Mouse (Mus musculus) neural tube, embryonic 12.5 days (tissue): Measurements from ENCODE around the gene Rnf19b. TPM values are rescaled to one million over a fixed set of nuclear protein-coding genes. Genes with fewer than 3 reads are reported as not detected.
A peak's percentile ranks its signal among the peaks of the same experiment; 100 is the strongest.

ENCODE experiments used
- ATAC-seq: fragments of 200-750 bp; cut with Nextera tagmentation; 2 replicates; pipeline ENCODE4 v1.8.0; 2017; ENCODE audit warnings: low read depth, mild to moderate bottlenecking, moderate TSS enrichment, moderate library complexity; ENCODE audit not compliant: low FRiP score
- H3K27ac ChIP-seq: fragments of 300-500 bp; sonication (generic); 2 replicates; pipeline ENCODE4 v1.5.1; 2016
- H3K27me3 ChIP-seq: fragments of 300-500 bp; sonication (generic); replicated peaks from 2 replicates; pipeline ENCODE4 v1.6.1; 2016; ENCODE audit warnings: mild to moderate bottlenecking
- H3K36me3 ChIP-seq: fragments of 300-500 bp; sonication (generic); 2 replicates; pipeline ENCODE4 v1.6.1; 2016; ENCODE audit warnings: mild to moderate bottlenecking
- H3K4me1 ChIP-seq: fragments of 300-500 bp; sonication (generic); 2 replicates; pipeline ENCODE4 v1.6.1; 2016
- H3K4me2 ChIP-seq: fragments of 300-500 bp; sonication (generic); replicated peaks from 2 replicates; pipeline ENCODE4 v1.6.1; 2016; ENCODE audit warnings: mild to moderate bottlenecking
- H3K4me3 ChIP-seq: fragments of 300-500 bp; sonication (generic); 2 replicates; pipeline ENCODE4 v1.5.1; 2016
- H3K9ac ChIP-seq: fragments of 300-500 bp; sonication (generic); 2 replicates; pipeline ENCODE4 v1.6.1; 2016; ENCODE audit warnings: mild to moderate bottlenecking
- H3K9me3 ChIP-seq: fragments of 300-500 bp; sonication (generic); 2 replicates; pipeline ENCODE4 v1.6.1; 2016; ENCODE audit warnings: mild to moderate bottlenecking
- WGBS: fragments of 180-500 bp; shearing (Covaris S2); methylation state at CpG from one replicate; pipeline ENCODE4 v1.1.7; 2016; 5-methylcytosine and 5-hydroxymethylcytosine counted together
- polyA plus RNA-seq: library from polyadenylated mRNA; unstranded; fragments of >200 nt; fragmentation: Nextera tagmentation; extraction: Ambion mirVana; gene quantifications from 2 replicates; pipeline ENCODE4 v1.2.1, GENCODE M21; 2016

Gene Rnf19b
- polyA plus RNA-seq, 1 experiment from 2014 or later = 17.3 TPM

DNA sequence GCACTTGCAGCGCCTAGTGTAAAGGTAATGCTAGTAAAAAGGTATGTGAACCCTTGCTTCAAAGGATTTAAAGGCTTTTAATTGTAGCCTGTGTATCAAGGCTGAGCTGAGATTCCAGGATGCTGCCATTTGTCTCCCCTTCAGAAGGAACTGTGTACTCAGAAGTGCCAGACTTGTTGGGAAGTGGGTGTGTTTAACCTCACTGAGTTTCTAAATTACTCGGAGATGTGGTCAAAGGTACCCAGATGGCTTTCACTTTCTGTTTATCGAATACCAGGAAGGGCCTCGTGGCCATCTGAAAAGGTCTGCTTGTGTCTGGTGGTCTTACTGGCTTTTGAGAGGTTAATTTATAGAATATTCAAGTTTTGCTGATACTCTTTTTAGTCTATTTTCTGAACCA lies 1.9 kb downstream of the Rnf19b start:
- Histone ChIP-seq H3K27me3 (no peaks in the 10 kb centered on the region), H3K36me3 (no peaks in the 10 kb centered on the region), H3K27ac (no peak overlapping the region), H3K4me3 (peak overlapping the region; percentile 94), H3K9ac (no peak overlapping the region), H3K4me1 (peaks cover 13% of the 10 kb centered on the region), H3K9me3 (no peaks in the 10 kb centered on the region), H3K4me2 (peak overlapping the region; percentile 88)
- ATAC-seq = no peak
- WGBS = 56% methylated on average over 4 of the region's 4 CpGs

GRCm38 (mm10) chr4:129061486-129061885 lies 3.4 kb downstream of the Rnf19b start:
- no peaks in the 10 kb centered on the region for H3K27me3 ChIP-seq
- H3K9me3 ChIP-seq = no peaks in the 10 kb centered on the region
- no peak overlapping the region for H3K4me3 ChIP-seq
- no peaks in the 10 kb centered on the region for H3K36me3 ChIP-seq
- peaks cover 13% of the 10 kb centered on the region for H3K4me1 ChIP-seq
- H3K4me2 ChIP-seq = no peak overlapping the region
- 98% methylated on average over 1 of the region's 1 CpGs for WGBS
- no peak overlapping the region for H3K27ac ChIP-seq
- ATAC-seq = no peak
- no peak overlapping the region for H3K9ac ChIP-seq

DNA sequence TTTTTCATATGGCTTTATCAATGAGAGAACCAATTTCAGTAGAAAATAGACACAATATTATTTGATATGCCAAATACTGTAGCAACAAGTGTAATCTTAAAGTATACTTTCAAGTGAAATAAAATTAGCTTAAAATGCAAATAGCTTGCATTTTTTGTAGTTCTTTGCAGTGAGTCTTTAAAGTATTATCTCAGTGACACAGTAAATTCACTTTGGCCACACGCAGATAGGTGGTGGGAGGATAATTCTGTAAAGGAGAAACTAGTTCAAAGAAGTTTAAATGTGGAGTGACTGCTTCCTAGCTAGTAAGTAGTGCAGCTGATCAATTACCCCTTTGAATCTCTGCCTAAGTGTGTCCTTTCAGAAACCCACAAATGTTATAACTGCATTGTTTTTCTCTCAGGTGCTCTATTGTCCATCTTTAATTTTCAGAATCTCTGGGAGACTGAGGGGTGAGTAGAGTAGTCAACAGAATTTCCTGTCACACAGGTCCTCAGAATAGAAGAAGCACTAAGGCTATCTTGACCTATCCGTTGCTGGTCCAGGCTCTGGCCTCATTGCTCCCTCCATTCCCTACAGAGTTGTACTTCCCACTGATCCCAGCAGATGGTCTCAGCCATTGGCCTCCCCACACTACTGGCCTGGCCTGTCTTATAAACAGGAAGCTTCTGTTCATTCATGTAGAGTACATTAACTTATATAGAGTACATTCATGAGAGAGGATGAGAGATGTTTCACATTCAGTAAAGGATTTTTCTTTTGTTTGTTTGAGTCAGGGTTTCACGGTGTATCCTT lies 4.4 kb downstream of the Rnf19b start:
- 82% methylated on average over 3 of the region's 3 CpGs for WGBS
- no peak for ATAC-seq
- Histone ChIP-seq H3K27ac (no peak overlapping the region), H3K4me3 (no peak overlapping the region), H3K9ac (no peak overlapping the region), H3K4me1 (peaks cover 13% of the 10 kb centered on the region), H3K27me3 (no peaks in the 10 kb centered on the region), H3K36me3 (no peaks in the 10 kb centered on the region), H3K9me3 (no peaks in the 10 kb centered on the region), H3K4me2 (no peak overlapping the region)

DNA sequence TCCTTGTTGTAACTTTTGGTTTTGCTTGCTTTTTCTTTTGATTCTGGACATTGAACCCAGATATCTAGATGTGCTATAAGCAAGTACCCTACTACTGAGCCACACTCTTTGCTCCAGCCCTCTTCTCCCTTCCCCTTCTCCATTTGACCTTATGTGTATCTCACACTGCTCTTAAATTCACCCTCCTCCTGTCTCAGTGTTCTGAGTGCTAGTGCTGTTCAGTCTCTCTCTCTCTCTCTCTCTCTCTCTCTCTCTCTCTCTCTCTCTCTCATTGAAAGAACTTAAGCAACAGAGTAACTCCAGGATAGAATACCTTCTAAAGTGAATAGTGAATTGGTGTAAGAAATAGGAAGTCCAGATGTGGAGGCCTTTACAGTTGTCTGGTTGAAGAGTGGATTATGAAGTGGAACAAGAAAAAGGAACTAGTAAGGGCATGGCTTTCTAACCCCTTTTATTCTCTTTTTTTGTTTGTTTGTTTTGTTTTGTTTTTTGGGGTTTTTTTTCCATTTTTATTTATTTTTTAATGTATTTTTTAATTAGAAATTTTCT lies 7.7 kb downstream of the Rnf19b start:
- Histone ChIP-seq H3K27me3 (no peaks in the 10 kb centered on the region), H3K4me1 (no peaks in the 10 kb centered on the region), H3K4me3 (no peak overlapping the region), H3K27ac (no peak overlapping the region), H3K4me2 (no peak overlapping the region), H3K9ac (no peak overlapping the region), H3K9me3 (no peaks in the 10 kb centered on the region), H3K36me3 (no peaks in the 10 kb centered on the region)
- ATAC-seq = no peak

- H3K9me3 ChIP-seq = no peaks in the 10 kb centered on the region
- H3K4me3 ChIP-seq = no peak overlapping the region
- no peak overlapping the region for H3K4me2 ChIP-seq
- no peak overlapping the region for H3K27ac ChIP-seq
- ATAC-seq = no peak
- H3K27me3 ChIP-seq = no peaks in the 10 kb centered on the region
- 85% methylated on average over 5 of the region's 5 CpGs for WGBS
- no peaks in the 10 kb centered on the region for H3K36me3 ChIP-seq
- H3K9ac ChIP-seq = no peak overlapping the region
- H3K4me1 ChIP-seq = no peaks in the 10 kb centered on the region
These were observed 9.8 kb downstream of the Rnf19b start for GRCm38 (mm10) chr4:129067638-129068415.

- Histone ChIP-seq H3K4me2 (no peak overlapping the region), H3K4me1 (no peaks in the 10 kb centered on the region), H3K9ac (no peak overlapping the region), H3K9me3 (no peaks in the 10 kb centered on the region), H3K36me3 (peaks cover 5% of the 10 kb centered on the region; the same call in 1 of the 2 replicates), H3K27ac (no peak overlapping the region), H3K4me3 (no peak overlapping the region), H3K27me3 (no peaks in the 10 kb centered on the region)
- no peak for ATAC-seq
- 97% methylated on average over 4 of the region's 4 CpGs for whole genome bisulfite sequencing
These were observed 10.8 kb downstream of the Rnf19b start for GRCm38 (mm10) chr4:129068848-129069247.

DNA sequence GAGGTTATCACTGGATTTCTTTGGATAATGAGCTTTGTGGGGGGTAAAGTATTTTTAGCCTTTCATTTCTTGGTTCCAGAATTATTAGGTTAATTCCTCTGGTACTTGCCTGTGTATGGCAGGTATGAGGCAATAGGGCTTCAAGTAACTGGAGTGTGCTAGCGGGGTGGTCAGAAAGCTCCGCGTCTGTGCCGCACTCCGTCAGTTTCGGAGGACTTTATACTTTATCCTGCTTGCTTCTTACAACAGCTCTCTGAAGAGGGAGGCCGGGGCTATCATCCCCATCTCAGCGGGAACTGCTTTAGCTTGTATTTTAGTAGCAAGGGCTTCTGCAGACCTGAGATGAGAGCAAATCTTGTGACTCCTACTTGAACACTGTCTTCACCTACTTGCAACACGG lies 21.1 kb downstream of the Rnf19b start:
- 93% methylated on average over 9 of the region's 9 CpGs for WGBS
- Histone ChIP-seq H3K9me3 (no peaks in the 10 kb centered on the region), H3K4me1 (peaks cover 8% of the 10 kb centered on the region; the same call in 1 of the 2 replicates), H3K4me3 (no peak overlapping the region), H3K27me3 (no peaks in the 10 kb centered on the region), H3K9ac (no peak overlapping the region), H3K36me3 (peaks cover 69% of the 10 kb centered on the region), H3K4me2 (no peak overlapping the region), H3K27ac (no peak overlapping the region)
- no peak for ATAC-seq

- ATAC-seq = no peak
- 85% methylated on average over 7 of the region's 7 CpGs for WGBS
- peaks cover 62% of the 10 kb centered on the region for H3K36me3 ChIP-seq
- 0 out of 2 replicates have a peak overlapping the region, but pooled peaks have one; percentile 13 for H3K9ac ChIP-seq
- H3K27me3 ChIP-seq = no peaks in the 10 kb centered on the region
- H3K9me3 ChIP-seq = no peaks in the 10 kb centered on the region
- H3K4me1 ChIP-seq = peaks cover 8% of the 10 kb centered on the region; the same call in 1 of the 2 replicates
- H3K4me3 ChIP-seq = no peak overlapping the region
- H3K27ac ChIP-seq = no peak overlapping the region
- H3K4me2 ChIP-seq = no peak overlapping the region
These were observed 23.0 kb downstream of the Rnf19b start for GRCm38 (mm10) chr4:129081041-129081440.

DNA sequence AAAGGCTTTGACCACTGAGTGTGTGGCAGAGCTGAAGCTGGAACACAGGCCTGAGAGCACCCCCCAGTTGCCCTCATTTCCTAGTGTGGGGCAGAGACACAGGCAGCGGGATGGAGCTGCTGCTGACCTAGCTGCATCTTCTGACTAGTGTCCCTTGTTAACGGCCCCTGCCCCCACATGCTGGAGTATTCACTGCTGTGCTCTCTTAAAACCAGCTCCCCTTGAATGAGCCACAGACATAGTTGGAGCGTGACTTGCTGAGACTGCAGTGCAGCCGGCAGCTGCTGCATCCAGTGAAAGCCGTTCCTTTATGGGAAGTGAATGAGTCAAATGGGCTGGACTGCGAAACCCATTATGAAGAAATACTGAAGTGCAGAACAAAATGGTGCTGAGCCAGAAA lies 23.4 kb downstream of the Rnf19b start:
- Histone ChIP-seq H3K4me2 (no peak overlapping the region), H3K27me3 (no peaks in the 10 kb centered on the region), H3K4me1 (peaks cover 8% of the 10 kb centered on the region; the same call in 1 of the 2 replicates), H3K9me3 (no peaks in the 10 kb centered on the region), H3K9ac (0 out of 2 replicates have a peak overlapping the region, but pooled peaks have one; percentile 13), H3K27ac (no peak overlapping the region; the same call in 1 of the 2 replicates), H3K4me3 (no peak overlapping the region), H3K36me3 (peaks cover 59% of the 10 kb centered on the region)
- WGBS = 49% methylated on average over 6 of the region's 6 CpGs
- no peak for ATAC-seq

GRCm38 (mm10) chr4:129081939-129082338 lies 23.9 kb downstream of the Rnf19b start:
- Histone ChIP-seq H3K9ac (no peak overlapping the region), H3K36me3 (peaks cover 55% of the 10 kb centered on the region), H3K9me3 (no peaks in the 10 kb centered on the region), H3K4me1 (peaks cover 8% of the 10 kb centered on the region; the same call in 1 of the 2 replicates), H3K4me3 (no peak overlapping the region), H3K27ac (no peak overlapping the region; the same call in 1 of the 2 replicates), H3K27me3 (no peaks in the 10 kb centered on the region), H3K4me2 (no peak overlapping the region)
- no peak for ATAC-seq
- 81% methylated on average over 3 of the region's 3 CpGs for WGBS

DNA sequence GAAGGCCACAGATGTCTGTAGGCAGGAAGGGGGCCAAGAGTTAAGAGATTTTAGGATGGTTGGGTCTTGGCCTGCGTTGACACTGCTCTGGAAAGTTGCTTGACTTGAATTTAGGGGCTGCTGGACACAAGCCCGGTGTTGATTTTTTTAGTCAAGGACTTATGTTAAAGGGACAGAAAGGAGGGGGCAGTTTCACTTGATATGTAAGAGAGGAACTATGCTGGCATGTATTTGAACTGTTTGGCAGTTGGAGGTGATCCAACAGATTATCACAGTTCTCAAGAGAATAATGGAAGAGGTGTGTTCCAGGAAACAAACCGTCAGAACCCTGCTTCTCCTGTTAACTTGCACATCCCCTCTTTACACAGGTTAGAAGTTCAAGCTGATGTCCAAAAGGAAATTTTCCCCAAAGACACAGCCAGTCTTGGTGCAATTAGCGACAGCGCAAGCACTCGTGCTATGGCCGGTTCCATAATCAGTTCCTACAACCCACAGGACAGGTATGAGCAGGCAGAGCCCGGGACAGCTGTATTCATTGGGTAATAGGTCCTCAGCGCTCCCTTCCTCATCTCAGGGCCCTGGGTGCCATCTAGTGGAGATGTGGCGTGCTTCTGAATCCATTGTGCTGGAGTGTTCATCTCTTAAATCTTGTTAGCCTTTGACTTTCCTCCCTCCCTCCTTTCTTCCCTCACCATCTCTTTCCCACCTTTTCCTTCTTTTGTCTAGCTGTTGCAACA lies 24.5 kb downstream of the Rnf19b start:
- H3K9ac ChIP-seq = no peak overlapping the region
- H3K36me3 ChIP-seq = peaks cover 52% of the 10 kb centered on the region
- H3K4me1 ChIP-seq = peaks cover 8% of the 10 kb centered on the region; the same call in 1 of the 2 replicates
- H3K27ac ChIP-seq = no peak overlapping the region
- H3K4me2 ChIP-seq = no peak overlapping the region
- no peaks in the 10 kb centered on the region for H3K27me3 ChIP-seq
- H3K4me3 ChIP-seq = no peak overlapping the region
- no peak for ATAC-seq
- no peaks in the 10 kb centered on the region for H3K9me3 ChIP-seq
- WGBS = 49% methylated on average over 10 of the region's 10 CpGs

GRCm38 (mm10) chr4:129084896-129085295 lies 26.8 kb downstream of the Rnf19b start:
- ATAC-seq = no peak
- Histone ChIP-seq H3K27me3 (no peaks in the 10 kb centered on the region), H3K4me1 (peaks cover 8% of the 10 kb centered on the region; the same call in 1 of the 2 replicates), H3K9ac (no peak overlapping the region), H3K4me2 (no peak overlapping the region), H3K9me3 (no peaks in the 10 kb centered on the region), H3K4me3 (no peak overlapping the region), H3K36me3 (peaks cover 29% of the 10 kb centered on the region), H3K27ac (no peak overlapping the region)
- WGBS = 90% methylated on average over 9 of the region's 9 CpGs
